Mouse (Mus musculus) forebrain, embryonic 10.5 days (tissue): Measurements from ENCODE around the gene Arsa. TPM values are rescaled to one million over a fixed set of nuclear protein-coding genes. Genes with fewer than 3 reads are reported as not detected.

Experiments used
- DNase-seq: peaks from one replicate; pipeline ENCODE4 v3.0.0-alpha.2; 2017; ENCODE audit warnings: low spot score; ENCODE audit errors: extremely low spot score
- H3K27ac ChIP-seq: fragments of 300-500 bp; sonication (generic); 2 replicates; pipeline ENCODE4 v1.5.1; 2016; ENCODE audit warnings: mild to moderate bottlenecking
- H3K27me3 ChIP-seq: fragments of 300-500 bp; sonication (generic); 2 replicates; pipeline ENCODE4 v1.6.1; 2016; ENCODE audit warnings: mild to moderate bottlenecking; ENCODE audit not compliant: poor library complexity, severe bottlenecking
- H3K36me3 ChIP-seq: fragments of 300-500 bp; sonication (generic); replicated peaks from 2 replicates; pipeline ENCODE4 v1.6.1; 2016; ENCODE audit warnings: mild to moderate bottlenecking, moderate library complexity
- H3K4me1 ChIP-seq: fragments of 300-500 bp; sonication (generic); 2 replicates; pipeline ENCODE4 v1.6.1; 2016
- H3K4me3 ChIP-seq: fragments of 300-500 bp; sonication (generic); 2 replicates; pipeline ENCODE4 v1.5.1; 2016; ENCODE audit warnings: mild to moderate bottlenecking, moderate library complexity
- H3K9me3 ChIP-seq: fragments of 300-500 bp; sonication (generic); 2 replicates; pipeline ENCODE4 v1.6.1; 2016; ENCODE audit warnings: mild to moderate bottlenecking, moderate library complexity
- WGBS: fragments of 180-500 bp; shearing (Covaris S2); methylation state at CpG from one replicate; pipeline ENCODE4 v1.1.7; 2016; 5-methylcytosine and 5-hydroxymethylcytosine counted together
- polyA plus RNA-seq: library from polyadenylated mRNA; unstranded; fragments of >200 nt; fragmentation: Nextera tagmentation; extraction: Ambion mirVana; gene quantifications from 2 replicates; pipeline ENCODE4 v1.2.1, GENCODE M21; 2016

The Arsa gene
- 10.7 and 11.4 TPM in 2 replicates for polyA plus RNA-seq

GRCm38 (mm10) chr15:89477091-89477491, at the start of gene Arsa:
Gene Arsa (minus strand): TSS chr15:89477425.
- WGBS: 34% methylated on average over 9 of the region's 9 CpGs
- Histone ChIP-seq H3K27me3 (peaks cover 16% of the 10 kb centered on the region), H3K36me3 (no peaks in the 10 kb centered on the region), H3K4me1 (peaks cover 40% of the 10 kb centered on the region), H3K27ac (peak within 1 kb of the TSS; percentile 86), H3K4me3 (peak within 1 kb of the TSS; percentile 71), H3K9me3 (no peaks in the 10 kb centered on the region)
- no peak for DNase-seq

DNA sequence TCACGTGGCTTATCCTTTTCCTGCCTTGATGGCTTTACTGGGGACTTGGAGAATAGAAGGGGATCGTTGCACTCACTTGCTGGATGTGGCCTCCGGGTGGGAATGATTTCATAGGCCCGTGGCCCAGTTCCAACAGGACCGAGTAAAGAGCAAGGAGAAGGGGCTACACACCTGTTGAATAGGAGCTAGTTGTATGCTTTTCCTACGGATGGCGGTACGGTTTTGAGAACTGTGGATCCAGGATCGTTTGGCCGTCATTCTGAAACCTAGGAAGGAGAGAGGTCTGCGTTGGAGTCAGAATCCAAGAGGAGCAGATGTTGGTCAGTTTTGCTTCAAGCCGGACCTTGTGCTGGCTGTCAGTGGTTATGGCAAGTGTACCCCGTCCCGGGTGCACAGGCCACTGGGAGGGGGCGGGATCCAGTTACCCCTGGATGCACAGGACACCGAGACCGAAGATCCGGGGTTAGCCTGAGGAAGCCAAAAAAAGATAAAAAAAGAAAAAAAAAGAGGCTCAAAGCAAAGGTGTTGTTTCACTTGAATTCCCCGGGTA, 49.6 kb upstream of the Arsa start:
- Histone ChIP-seq H3K27ac (no peak overlapping the region), H3K27me3 (peaks cover 54% of the 10 kb centered on the region), H3K4me1 (peaks cover 18% of the 10 kb centered on the region), H3K4me3 (no peak overlapping the region), H3K9me3 (no peaks in the 10 kb centered on the region), H3K36me3 (peaks cover 9% of the 10 kb centered on the region; the same call in 1 of the 2 replicates)
- 92% methylated on average over 19 of the region's 19 CpGs for WGBS
- DNase-seq: no peak

- 93% methylated on average over 7 of the region's 7 CpGs for WGBS
- DNase-seq: no peak
- peaks cover 54% of the 10 kb centered on the region for H3K27me3 ChIP-seq
Measured at GRCm38 (mm10) chr15:89525896-89526295, 48.7 kb upstream of the Arsa start.

DNA sequence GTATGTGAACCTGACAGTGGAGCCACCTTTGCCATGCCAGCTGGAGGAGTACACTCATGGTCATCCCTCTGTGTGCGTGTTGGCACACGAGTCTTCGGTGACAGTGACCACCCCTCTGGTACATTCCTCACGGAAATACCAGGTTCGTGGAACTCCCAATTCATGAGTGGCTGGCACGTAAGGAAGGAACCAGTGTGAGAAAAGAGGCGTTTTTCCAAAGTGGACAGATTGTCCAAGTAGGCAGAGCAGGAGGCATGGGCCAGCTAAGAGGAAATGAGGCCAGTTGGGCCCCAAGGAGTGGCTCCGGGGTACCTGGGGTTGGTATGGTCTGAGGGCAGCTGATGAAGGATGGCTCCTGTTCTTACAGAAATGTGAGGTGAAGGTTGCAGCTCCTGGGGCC, 48.2 kb upstream of the Arsa start:
- no peaks in the 10 kb centered on the region for H3K9me3 ChIP-seq
- DNase-seq: no peak
- no peak overlapping the region for H3K27ac ChIP-seq
- no peak overlapping the region for H3K4me3 ChIP-seq
- peaks cover 52% of the 10 kb centered on the region for H3K27me3 ChIP-seq
- H3K4me1 ChIP-seq: peaks cover 17% of the 10 kb centered on the region
- peaks cover 9% of the 10 kb centered on the region; the same call in 1 of the 2 replicates for H3K36me3 ChIP-seq
- 92% methylated on average over 8 of the region's 8 CpGs for WGBS

More at GRCm38 (mm10) chr15:89525896-89526295, 48.7 kb upstream of the Arsa start:
- no peak overlapping the region for H3K4me3 ChIP-seq
- H3K9me3 ChIP-seq: no peaks in the 10 kb centered on the region
- no peak overlapping the region for H3K27ac ChIP-seq
- H3K4me1 ChIP-seq: peaks cover 17% of the 10 kb centered on the region
- H3K36me3 ChIP-seq: peaks cover 9% of the 10 kb centered on the region; the same call in 1 of the 2 replicates

- Histone ChIP-seq H3K9me3 (no peaks in the 10 kb centered on the region), H3K36me3 (peaks cover 9% of the 10 kb centered on the region; the same call in 1 of the 2 replicates), H3K4me3 (peak overlapping the region; percentile 69; the same call in 1 of the 2 replicates), H3K4me1 (peaks cover 13% of the 10 kb centered on the region), H3K27me3 (peaks cover 52% of the 10 kb centered on the region), H3K27ac (no peak overlapping the region)
- DNase-seq: no peak
- WGBS: 75% methylated on average over 8 of the region's 8 CpGs
Measured at GRCm38 (mm10) chr15:89524611-89525415, 47.6 kb upstream of the Arsa start.

- H3K27me3 ChIP-seq: peaks cover 52% of the 10 kb centered on the region
- DNase-seq: no peak
Measured at GRCm38 (mm10) chr15:89524001-89524571, 46.9 kb upstream of the Arsa start.

GRCm38 (mm10) chr15:89523283-89523832, 46.1 kb upstream of the Arsa start:
- Histone ChIP-seq H3K27me3 (peaks cover 52% of the 10 kb centered on the region), H3K27ac (no peak overlapping the region), H3K4me3 (peak overlapping the region; percentile 69), H3K4me1 (peaks cover 13% of the 10 kb centered on the region), H3K9me3 (no peaks in the 10 kb centered on the region), H3K36me3 (peaks cover 9% of the 10 kb centered on the region; the same call in 1 of the 2 replicates)
- WGBS: 12% methylated on average over 39 of the region's 47 CpGs
- no peak for DNase-seq

More at GRCm38 (mm10) chr15:89524001-89524571, 46.9 kb upstream of the Arsa start:
- WGBS: 11% methylated on average over 50 of the region's 52 CpGs
- Histone ChIP-seq H3K4me3 (peak overlapping the region; percentile 69), H3K9me3 (no peaks in the 10 kb centered on the region), H3K4me1 (peaks cover 13% of the 10 kb centered on the region), H3K27ac (peak overlapping the region; percentile 54), H3K36me3 (peaks cover 9% of the 10 kb centered on the region; the same call in 1 of the 2 replicates)

DNA sequence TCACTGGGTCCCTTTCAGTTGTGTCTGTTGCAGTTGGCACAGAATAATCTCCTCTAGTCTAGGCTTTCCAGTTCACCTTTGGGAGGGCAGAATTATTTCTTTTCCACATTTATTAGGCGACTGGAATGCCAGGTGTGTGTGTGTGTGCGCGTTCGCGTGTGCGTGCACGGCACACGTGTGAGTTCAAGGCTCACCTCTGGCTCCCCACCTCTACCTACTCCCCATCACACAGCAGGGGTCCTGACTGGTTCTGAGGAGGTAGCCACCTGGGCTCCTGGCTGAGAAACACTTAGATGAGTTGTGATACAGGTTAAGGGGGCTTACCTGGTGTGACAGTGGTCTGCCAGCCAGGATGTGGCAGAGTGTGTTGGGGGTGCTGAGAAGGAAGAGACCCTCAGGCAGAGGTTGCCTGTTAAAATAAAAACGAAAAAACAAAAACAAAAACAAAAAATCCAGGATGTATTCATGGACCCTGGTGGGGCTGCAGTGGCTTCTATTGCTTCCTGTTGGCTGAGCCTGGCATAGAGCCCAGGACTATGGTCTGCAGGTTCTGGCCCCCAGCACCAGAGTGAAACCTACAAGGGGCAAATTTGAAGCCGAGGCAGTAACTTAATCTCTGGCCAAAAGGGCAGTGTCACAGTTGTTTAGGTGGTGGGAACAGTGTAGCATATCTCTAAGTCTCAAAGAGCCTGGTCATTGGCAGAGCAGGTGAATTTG, 45.5 kb upstream of the Arsa start:
- DNase-seq: no peak
- 85% methylated on average over 10 of the region's 10 CpGs for WGBS
- Histone ChIP-seq H3K36me3 (peaks cover 9% of the 10 kb centered on the region; the same call in 1 of the 2 replicates), H3K4me3 (peak overlapping the region; percentile 69), H3K4me1 (peaks cover 13% of the 10 kb centered on the region), H3K9me3 (no peaks in the 10 kb centered on the region), H3K27ac (no peak overlapping the region), H3K27me3 (peaks cover 52% of the 10 kb centered on the region)

DNA sequence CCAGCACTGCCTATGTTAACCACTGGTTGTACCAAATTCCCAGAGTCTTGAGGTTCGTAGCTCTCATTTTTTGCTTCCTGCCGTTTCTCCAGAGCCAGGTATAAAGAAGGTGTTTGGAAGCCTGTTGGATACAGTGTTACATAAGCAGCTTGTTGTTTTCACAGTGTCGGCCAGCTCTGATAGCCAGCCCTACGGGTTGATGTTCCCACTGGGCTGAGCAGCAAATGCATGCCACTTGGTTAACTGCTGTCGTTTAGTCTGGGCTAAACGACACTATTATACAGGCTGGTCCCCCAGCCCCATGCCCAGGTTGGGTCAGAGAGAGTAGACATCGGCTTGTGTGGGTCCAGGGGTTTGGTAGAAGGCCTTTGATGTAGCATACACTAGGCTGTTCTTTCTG, 44.7 kb upstream of the Arsa start:
- Histone ChIP-seq H3K4me1 (peaks cover 13% of the 10 kb centered on the region), H3K4me3 (no peak overlapping the region), H3K27ac (no peak overlapping the region), H3K36me3 (peaks cover 8% of the 10 kb centered on the region; the same call in 1 of the 2 replicates), H3K27me3 (peaks cover 52% of the 10 kb centered on the region), H3K9me3 (no peaks in the 10 kb centered on the region)
- 83% methylated on average over 7 of the region's 7 CpGs for WGBS
- DNase-seq: no peak

- DNase-seq: no peak
- H3K4me3 ChIP-seq: no peak overlapping the region
- H3K4me1 ChIP-seq: no peaks in the 10 kb centered on the region
- 0 out of 2 replicates have a peak, but pooled peaks cover 3% of the 10 kb centered on the region for H3K36me3 ChIP-seq
- H3K9me3 ChIP-seq: no peaks in the 10 kb centered on the region
- WGBS: 89% methylated on average over 4 of the region's 4 CpGs
- H3K27me3 ChIP-seq: no peaks in the 10 kb centered on the region
- no peak overlapping the region for H3K27ac ChIP-seq
Measured at GRCm38 (mm10) chr15:89512679-89513078, 35.5 kb upstream of the Arsa start.

DNA sequence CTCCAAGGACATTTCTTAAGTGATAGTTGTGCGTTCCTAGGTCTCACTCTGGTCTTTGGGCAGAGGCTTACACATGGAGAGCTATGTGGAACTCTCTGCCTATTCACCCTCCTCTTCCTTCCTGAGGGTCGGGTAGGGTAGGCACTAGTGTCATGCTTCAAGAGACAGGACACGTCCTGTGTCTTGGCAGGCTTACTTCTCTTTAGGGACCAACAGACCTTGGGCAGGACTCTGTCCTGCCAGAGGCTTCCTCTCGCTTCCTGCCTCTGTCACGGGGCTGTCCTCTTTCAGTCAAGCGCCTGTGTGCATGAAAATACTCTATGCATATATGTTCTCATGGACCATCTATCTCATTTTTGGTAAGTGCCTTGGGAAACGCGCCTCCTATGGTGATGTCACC, 30.5 kb upstream of the Arsa start:
- DNase-seq: no peak
- H3K27ac ChIP-seq: no peak overlapping the region
- peaks cover 8% of the 10 kb centered on the region; the same call in 1 of the 2 replicates for H3K27me3 ChIP-seq
- no peaks in the 10 kb centered on the region for H3K9me3 ChIP-seq
- WGBS: 88% methylated on average over 8 of the region's 8 CpGs
- H3K4me3 ChIP-seq: no peak overlapping the region
- H3K4me1 ChIP-seq: no peaks in the 10 kb centered on the region
- peaks cover 40% of the 10 kb centered on the region for H3K36me3 ChIP-seq

- H3K4me3 ChIP-seq: no peak overlapping the region
- H3K27ac ChIP-seq: no peak overlapping the region
- peaks cover 12% of the 10 kb centered on the region for H3K4me1 ChIP-seq
- H3K9me3 ChIP-seq: no peaks in the 10 kb centered on the region
- H3K36me3 ChIP-seq: peaks cover 40% of the 10 kb centered on the region
- no peak for DNase-seq
- 94% methylated on average over 9 of the region's 9 CpGs for WGBS
- peaks cover 37% of the 10 kb centered on the region for H3K27me3 ChIP-seq
Measured at GRCm38 (mm10) chr15:89504838-89505237, 27.6 kb upstream of the Arsa start.
